Mouse (Mus musculus) bone marrow, adult 2 months (tissue): ENCODE results near the gene Nicn1. TPM values are rescaled to one million over a fixed set of nuclear protein-coding genes. Genes with fewer than 3 reads are reported as not detected.
"Not testable (repeated sequence)": the region's sequence is repeated elsewhere in the genome, so short reads cannot be mapped to it uniquely, and the experiment has no call there.

ENCODE experiments used
- H3K27ac ChIP-seq: fragments of 200-500 bp; 2 replicates; pipeline ENCODE4 v1.5.1; 2012; ENCODE audit warnings: low read depth, mild to moderate bottlenecking, control low read depth, inconsistent platforms, low read length; ENCODE audit not compliant: control insufficient read depth, poor library complexity, insufficient read depth
- H3K4me1 ChIP-seq: fragments of 200-500 bp; 2 replicates; pipeline ENCODE4 v1.6.1; 2011; ENCODE audit warnings: low read length; ENCODE audit not compliant: control insufficient read depth, insufficient read depth
- H3K4me3 ChIP-seq: fragments of 200-500 bp; replicated peaks from 2 replicates; pipeline ENCODE3; 2011; ENCODE audit warnings: mild to moderate bottlenecking, low read depth, low read length, control low read depth; ENCODE audit not compliant: control insufficient read depth
- CTCF ChIP-seq: fragments of 200-500 bp; IDR thresholded peaks from 2 replicates; pipeline ENCODE4 v1.5.1; 2011; ENCODE audit warnings: low read length, control low read depth; ENCODE audit not compliant: control insufficient read depth, insufficient read depth
- POLR2A ChIP-seq: fragments of 200-500 bp; IDR thresholded peaks from 2 replicates; pipeline ENCODE4 v1.6.1; 2011; ENCODE audit warnings: low read depth, mild to moderate bottlenecking, control low read depth, low read length, borderline replicate concordance; ENCODE audit not compliant: control insufficient read depth
- WGBS: fragments of 180-500 bp; shearing (Covaris S2); methylation state at CpG from one replicate; pipeline ENCODE4 v1.1.7; 2018; 5-methylcytosine and 5-hydroxymethylcytosine counted together
- polyA plus RNA-seq: library from polyadenylated mRNA; stranded (reverse); fragments of >200 nt; gene quantifications from 2 replicates; pipeline ENCODE4 v1.2.4, GENCODE M21; 2011; ENCODE audit warnings: low replicate concordance; ENCODE audit not compliant: missing spikeins, insufficient read depth, insufficient read length

Nicn1 gene
- polyA plus RNA-seq, 1 experiment: 2.3 TPM

DNA sequence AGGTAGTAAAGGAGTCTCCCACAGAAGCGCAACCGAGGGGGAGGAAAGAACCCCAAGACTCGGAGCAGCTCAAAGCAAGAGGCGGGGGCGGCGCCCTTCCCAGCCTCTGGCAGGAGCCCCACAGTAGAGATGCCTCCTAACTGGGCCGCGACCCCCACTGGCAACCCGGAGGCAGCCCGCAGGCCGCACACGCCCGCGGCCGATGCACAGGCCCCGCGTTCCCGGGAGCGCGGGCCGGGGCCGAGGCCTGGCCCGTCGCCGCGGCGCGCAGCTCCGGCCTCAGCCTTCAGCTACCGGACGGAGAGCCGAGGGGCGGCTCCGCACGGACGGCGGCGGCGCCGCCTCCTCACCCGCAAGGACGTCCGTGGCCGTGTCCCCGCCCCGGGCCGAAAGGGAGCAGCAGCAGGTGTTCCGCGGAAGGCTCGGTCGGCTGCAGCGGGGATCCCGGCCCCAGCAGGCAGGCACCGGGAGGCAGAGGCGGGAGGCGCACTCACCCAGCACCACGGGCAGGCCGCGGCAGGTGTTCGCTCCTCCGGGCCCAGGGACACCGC is 27.0 kb upstream of the Nicn1 start:
- Histone ChIP-seq H3K4me3 (peak overlapping the region; percentile 83), H3K4me1 (no peaks in the 10 kb centered on the region; the same call in 1 of the 2 replicates), H3K27ac (peak overlapping the region; percentile 82)
- TF ChIP-seq POLR2A: no peak
- no peak for TF ChIP-seq CTCF
- WGBS: under 1% methylated on average over 61 of the region's 62 CpGs

DNA sequence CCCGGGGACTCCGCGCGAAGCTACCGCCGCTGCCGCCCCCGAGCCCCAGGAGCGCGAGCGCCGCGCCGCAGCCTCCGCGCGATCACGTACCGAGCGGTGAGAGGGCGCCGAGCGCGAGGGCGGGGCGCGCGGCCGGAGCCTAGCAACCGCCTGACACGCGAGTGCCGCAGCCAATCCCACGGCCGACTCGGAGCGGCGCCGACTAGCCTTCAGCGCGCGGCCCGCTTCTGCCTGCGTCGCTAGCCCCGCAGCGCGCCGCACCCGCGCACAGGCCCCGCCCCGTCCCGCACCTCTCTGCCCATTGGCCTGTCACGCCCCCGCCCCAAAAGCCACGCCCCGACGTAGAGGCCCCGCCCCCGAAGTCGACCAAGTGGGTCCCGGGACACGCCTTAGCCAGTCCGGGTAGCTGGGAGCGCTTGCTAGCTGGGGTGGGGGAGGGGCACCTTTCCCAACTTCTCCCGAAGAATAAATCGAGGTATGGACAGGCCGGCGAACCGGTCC is 26.5 kb upstream of the Nicn1 start, which contains the start of gene Dag1:
Gene Dag1, minus strand, starts transcription at position 269 of the 501 bp plus-strand sequence.
- TF ChIP-seq POLR2A: 0 out of 2 replicates have a peak, but pooled peaks have one; percentile 1
- no peak for TF ChIP-seq CTCF
- peak within 1 kb of the TSS; percentile 82 for H3K27ac ChIP-seq
- WGBS: under 1% methylated on average over 70 of the region's 71 CpGs
- peak within 1 kb of the TSS; percentile 83 for H3K4me3 ChIP-seq
- no peaks in the 10 kb centered on the region; the same call in 1 of the 2 replicates for H3K4me1 ChIP-seq

GRCm38 (mm10) chr9:108264191-108264921 is 25.9 kb upstream of the Nicn1 start:
- Histone ChIP-seq H3K4me3 (peak overlapping the region; percentile 83), H3K4me1 (no peaks in the 10 kb centered on the region; the same call in 1 of the 2 replicates), H3K27ac (peak overlapping the region; percentile 53; the same call in 1 of the 2 replicates)
- 21% methylated on average over 10 of the region's 10 CpGs for WGBS
- TF ChIP-seq POLR2A (no peak), CTCF (no peak)

DNA sequence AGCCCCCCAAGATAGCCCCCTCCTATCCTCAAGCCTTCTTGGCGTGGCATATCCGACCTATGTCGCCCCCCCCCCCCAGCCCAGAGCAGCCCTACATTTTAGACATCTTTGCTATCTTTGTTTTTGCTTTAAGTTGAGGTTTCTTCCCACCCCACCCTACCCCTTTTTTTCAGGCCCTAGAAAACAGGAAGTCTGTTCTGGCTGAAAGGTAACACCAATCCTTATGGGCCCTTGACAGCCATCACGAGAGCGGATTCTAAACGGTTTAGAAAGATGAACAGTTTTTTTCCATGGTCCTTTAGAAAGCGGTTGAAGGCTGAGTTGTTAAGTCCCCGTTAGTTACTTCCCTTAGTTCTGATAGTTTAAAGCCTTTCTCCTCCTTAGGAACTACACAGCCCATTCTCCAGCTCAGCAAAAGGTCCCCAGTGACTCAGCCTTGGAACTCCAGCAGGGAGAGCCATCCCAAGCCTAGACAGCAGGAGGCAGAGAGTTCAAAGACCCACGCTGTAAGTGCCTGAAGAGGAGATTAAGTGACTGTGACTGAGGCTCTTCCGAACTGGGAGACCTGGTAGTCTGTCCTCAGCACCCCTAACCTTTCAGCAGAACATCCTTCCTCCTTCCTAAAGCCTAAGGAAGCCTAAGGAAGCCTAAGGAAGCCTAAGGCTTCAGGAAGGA is 23.8 kb upstream of the Nicn1 start:
- Histone ChIP-seq H3K4me3 (no peak overlapping the region), H3K4me1 (no peaks in the 10 kb centered on the region; the same call in 1 of the 2 replicates), H3K27ac (no peak overlapping the region)
- 35% methylated on average over 10 of the region's 10 CpGs for WGBS
- TF ChIP-seq POLR2A (no peak), CTCF (no peak)

DNA sequence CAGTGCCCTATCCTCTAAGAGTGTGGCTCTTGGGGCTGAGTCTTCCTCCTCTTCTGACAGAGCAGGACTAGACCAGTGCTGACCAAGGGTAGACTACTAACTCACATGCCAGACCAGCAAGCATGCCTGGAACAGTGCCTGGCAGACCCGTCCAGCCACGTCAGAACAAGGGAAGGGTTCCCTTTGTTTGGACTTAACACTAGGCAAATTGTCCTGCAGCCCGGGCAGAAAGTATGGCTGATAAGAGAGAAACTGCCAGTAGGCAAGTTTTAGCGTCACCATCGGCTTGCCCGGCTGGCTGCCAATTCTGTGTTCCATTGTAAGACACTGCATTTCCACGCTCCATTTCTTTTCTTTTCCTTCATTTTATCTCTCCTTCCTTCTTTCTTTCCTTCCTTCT is 22.5 kb upstream of the Nicn1 start:
- Histone ChIP-seq H3K4me3 (no peak overlapping the region), H3K27ac (no peak overlapping the region), H3K4me1 (no peaks in the 10 kb centered on the region)
- WGBS: 78% methylated on average over 7 of the region's 7 CpGs
- TF ChIP-seq POLR2A (no peak), CTCF (no peak)

- 78% methylated on average over 7 of the region's 7 CpGs for WGBS
- not testable (repeated sequence) for H3K4me3 ChIP-seq, H3K4me1 ChIP-seq, H3K27ac ChIP-seq
Measured at GRCm38 (mm10) chr9:108268701-108269100, 21.5 kb upstream of the Nicn1 start.

DNA sequence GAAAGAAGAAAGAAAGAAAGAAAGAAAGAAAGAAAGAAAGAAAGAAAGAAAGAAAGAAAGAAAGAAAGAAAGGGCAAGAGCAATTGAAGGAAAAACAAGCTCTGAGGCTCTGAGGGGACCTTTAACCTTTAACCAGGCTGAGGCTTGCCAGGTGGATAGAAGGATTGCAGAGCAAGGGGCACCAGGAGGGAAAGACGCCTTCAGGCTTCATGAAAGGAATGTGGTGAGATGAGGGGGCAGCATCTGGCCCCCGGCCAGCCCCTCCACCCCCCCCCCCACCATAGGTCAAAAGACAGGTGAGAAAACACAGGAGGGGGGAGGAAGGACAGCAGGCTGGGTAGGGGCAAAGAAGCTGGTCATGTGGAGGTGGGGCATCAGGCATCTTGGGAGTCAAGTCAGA is 18.3 kb upstream of the Nicn1 start:
- no peaks in the 10 kb centered on the region for H3K4me1 ChIP-seq
- no peak overlapping the region for H3K4me3 ChIP-seq
- H3K27ac ChIP-seq: no peak overlapping the region
- TF ChIP-seq CTCF: no peak
- 62% methylated on average over 2 of the region's 2 CpGs for WGBS

- Histone ChIP-seq H3K4me3 (no peak overlapping the region), H3K4me1 (no peaks in the 10 kb centered on the region), H3K27ac (no peak overlapping the region)
- WGBS: 70% methylated on average over 5 of the region's 5 CpGs
- TF ChIP-seq POLR2A (no peak), CTCF (no peak)
Measured at GRCm38 (mm10) chr9:108272691-108273090, 17.5 kb upstream of the Nicn1 start.

- WGBS: 82% methylated on average over 4 of the region's 4 CpGs
- no peak for TF ChIP-seq CTCF
- no peak for TF ChIP-seq POLR2A
- H3K4me1 ChIP-seq: no peaks in the 10 kb centered on the region
- H3K27ac ChIP-seq: no peak overlapping the region
- no peak overlapping the region for H3K4me3 ChIP-seq
Measured at GRCm38 (mm10) chr9:108273485-108273884, 16.7 kb upstream of the Nicn1 start.
